Mouse (Mus musculus): ENCODE measurements at regions not wholly inside any gene's neighbourhood (a gene's known extent, or its start where the extent isn't known, plus 50 kb on each side); places are given as distances from the start of the nearest gene placed in this dataset.

DNA sequence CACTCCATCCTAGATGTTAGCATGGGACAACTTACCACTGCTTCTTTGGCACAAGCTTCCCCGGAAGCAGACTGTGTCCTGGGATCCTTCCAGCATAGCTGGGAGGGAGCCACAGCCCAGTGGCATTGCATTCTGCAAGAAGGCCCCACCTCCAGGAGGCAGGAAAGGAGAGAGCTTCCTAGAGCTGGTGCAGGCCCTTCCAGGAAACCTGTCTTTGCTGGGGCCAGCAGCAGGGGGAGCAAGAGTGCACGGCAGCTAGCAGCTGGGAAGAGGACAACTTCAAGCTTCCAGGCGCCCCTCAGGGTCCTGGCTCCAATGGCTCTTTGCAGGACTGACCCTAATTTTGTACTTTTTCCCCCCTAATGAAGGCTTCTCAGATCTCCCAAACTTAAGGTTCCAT lies 115.4 kb upstream of the Sorcs3 start:
- H3K4me2 ChIP-seq = no peak overlapping the region
- no peaks in the 10 kb centered on the region for H3K4me1 ChIP-seq (replicated peaks)
- WGBS = 32% methylated on average over 3 of the region's 3 CpGs
- H3K9me3 ChIP-seq = peaks cover 7% of the 10 kb centered on the region; the same call in 1 of the 2 replicates
- H3K27me3 ChIP-seq = no peaks in the 10 kb centered on the region
- no peak overlapping the region for H3K4me3 ChIP-seq
- ATAC-seq (ENCODE audit: low read depth) = no peak
- H3K27ac ChIP-seq (replicated peaks) = no peak overlapping the region
- H3K9ac ChIP-seq = no peak overlapping the region
- H3K36me3 ChIP-seq = no peaks in the 10 kb centered on the region

DNA sequence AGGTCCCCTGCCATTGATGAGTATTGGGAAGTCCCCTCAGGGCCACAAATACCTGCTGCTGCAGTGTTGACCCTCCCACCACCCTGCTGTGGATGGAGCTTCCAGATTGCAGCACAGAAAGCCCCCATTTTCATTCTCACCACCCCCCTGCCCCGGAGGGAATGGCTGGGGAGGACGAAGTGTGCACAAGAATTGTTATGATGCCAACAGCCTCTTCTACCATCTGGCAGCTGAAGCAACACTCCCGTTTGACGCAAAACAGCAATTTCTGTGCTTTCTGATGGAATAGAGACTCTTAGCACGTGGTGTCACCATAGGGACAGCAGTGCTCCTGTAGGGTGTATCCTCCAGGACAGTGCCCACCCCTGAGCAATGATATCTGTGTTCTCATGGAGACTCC lies 108.5 kb upstream of the Sorcs3 start:
- no peak for ATAC-seq (ENCODE audit: low read depth)
- H3K4me2 ChIP-seq = no peak overlapping the region
- no peaks in the 10 kb centered on the region for H3K36me3 ChIP-seq
- WGBS = 70% methylated on average over 5 of the region's 5 CpGs
- no peaks in the 10 kb centered on the region for H3K4me1 ChIP-seq (replicated peaks)
- H3K4me3 ChIP-seq = no peak overlapping the region
- peaks cover 7% of the 10 kb centered on the region; the same call in 1 of the 2 replicates for H3K9me3 ChIP-seq
- H3K9ac ChIP-seq = no peak overlapping the region
- no peak overlapping the region for H3K27ac ChIP-seq (replicated peaks)
- no peaks in the 10 kb centered on the region for H3K27me3 ChIP-seq

DNA sequence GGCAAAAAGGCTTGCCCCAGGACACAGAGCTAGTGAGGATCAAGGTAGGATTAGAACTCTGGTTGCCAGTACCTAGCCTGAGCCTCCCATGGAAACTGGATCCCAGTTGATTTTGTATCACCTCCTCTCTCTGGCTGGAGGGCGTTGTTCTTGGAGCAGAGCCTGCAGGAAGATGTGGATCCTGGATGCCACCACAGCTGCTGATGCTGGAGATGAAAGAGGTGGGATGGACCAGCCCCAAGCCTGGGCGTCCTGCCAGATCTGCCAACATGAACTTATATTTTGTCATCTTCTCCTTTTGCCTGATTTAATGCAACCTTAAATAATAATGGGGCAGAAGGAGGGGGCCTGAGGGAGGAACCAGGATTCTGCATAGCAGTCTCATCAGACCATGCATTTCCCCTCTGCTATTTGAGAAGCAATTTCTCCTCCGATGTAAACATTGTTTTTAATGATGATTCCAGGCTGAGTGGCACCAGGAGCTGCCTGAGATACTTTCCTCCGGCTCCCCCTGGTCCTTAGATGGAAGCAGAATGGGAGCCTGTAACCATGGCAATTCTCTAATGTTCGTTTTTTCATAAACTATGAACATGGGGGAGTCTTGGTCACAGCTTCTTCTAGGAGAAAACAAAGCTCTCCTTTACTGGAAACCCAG lies 107.8 kb upstream of the Sorcs3 start:
- H3K27me3 ChIP-seq = no peaks in the 10 kb centered on the region
- no peak for ATAC-seq (ENCODE audit: low read depth)
- H3K9me3 ChIP-seq = peaks cover 7% of the 10 kb centered on the region; the same call in 1 of the 2 replicates
- no peak overlapping the region for H3K4me3 ChIP-seq
- H3K4me2 ChIP-seq = no peak overlapping the region
- 61% methylated on average over 5 of the region's 5 CpGs for WGBS
- H3K9ac ChIP-seq = no peak overlapping the region
- H3K36me3 ChIP-seq = no peaks in the 10 kb centered on the region
- no peak overlapping the region for H3K27ac ChIP-seq (replicated peaks)
- H3K4me1 ChIP-seq (replicated peaks) = no peaks in the 10 kb centered on the region

DNA sequence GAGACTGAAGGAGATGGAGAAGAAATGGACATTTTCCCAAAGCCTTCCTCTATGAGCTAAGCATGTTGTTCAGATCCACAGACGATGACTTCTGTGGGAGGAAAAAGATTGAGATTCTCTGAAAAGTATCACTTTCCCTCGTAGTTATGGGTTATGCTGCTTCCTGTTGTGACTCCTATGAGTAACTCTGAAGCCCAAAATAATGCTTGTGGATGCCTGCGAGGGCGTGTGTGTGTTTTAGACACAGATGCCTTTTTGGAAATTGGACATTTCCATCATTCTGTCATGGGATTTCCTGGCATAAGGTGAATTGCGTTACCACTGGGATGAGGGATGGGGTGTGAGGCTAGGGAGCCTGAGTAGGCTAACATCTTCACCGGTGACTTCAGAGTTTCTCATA lies 104.8 kb upstream of the Sorcs3 start:
- Histone ChIP-seq H3K9me3 (no peaks in the 10 kb centered on the region), H3K4me3 (no peak overlapping the region), H3K27ac (replicated peaks) (no peak overlapping the region), H3K27me3 (no peaks in the 10 kb centered on the region), H3K36me3 (no peaks in the 10 kb centered on the region), H3K9ac (no peak overlapping the region), H3K4me1 (replicated peaks) (no peaks in the 10 kb centered on the region), H3K4me2 (no peak overlapping the region)
- 87% methylated on average over 6 of the region's 6 CpGs for WGBS
- ATAC-seq (ENCODE audit: low read depth) = no peak

DNA sequence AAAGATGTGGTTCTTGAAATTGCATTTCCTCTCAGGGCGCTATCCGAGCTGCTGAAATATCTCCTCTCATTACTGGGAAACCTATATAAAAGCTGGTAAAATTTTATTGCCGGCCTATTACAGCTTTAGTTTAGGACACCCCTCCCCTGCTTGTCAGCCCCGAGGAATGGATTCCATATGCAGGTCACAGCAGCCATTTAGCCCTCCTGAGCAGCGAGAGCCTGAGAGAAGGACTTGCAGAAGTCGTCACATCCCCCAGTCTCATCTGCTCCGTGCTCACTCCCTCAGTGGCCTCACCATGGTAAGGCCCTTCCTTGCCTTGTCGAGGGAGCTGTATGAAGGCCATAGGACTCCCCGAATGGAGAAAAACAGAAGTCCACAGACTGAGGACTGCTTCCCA lies 90.7 kb upstream of the Sorcs3 start:
- peak; percentile 61; the same call in 1 of the 2 replicates for ATAC-seq (ENCODE audit: low read depth)
- Histone ChIP-seq H3K27me3 (no peaks in the 10 kb centered on the region), H3K4me1 (replicated peaks) (peaks cover 26% of the 10 kb centered on the region), H3K27ac (replicated peaks) (peak overlapping the region; percentile 33; the same call in 1 of the 2 replicates), H3K9ac (no peak overlapping the region), H3K9me3 (no peaks in the 10 kb centered on the region), H3K36me3 (no peaks in the 10 kb centered on the region), H3K4me2 (no peak overlapping the region), H3K4me3 (no peak overlapping the region)
- WGBS = 25% methylated on average over 9 of the region's 9 CpGs

DNA sequence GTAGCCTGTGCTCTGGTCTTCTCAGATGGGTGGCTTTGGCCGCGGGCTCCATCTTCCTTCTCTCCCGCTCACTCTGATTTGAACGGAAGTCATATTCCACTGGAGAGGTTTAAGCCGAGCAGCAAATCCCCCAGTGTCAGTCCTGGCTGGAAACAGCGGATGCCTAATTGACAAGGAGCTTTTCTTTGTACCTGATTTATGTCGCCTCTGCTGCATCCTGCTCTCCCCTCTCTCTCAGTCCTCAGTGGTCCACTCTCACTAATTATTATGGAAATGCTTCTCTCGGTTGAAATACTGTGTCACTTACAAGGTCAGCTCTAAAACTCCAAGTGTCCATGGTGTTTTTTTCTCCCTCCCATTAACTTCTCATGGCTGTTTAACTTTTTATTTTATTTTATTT lies 90.1 kb upstream of the Sorcs3 start:
- 22% methylated on average over 8 of the region's 8 CpGs for WGBS
- H3K27me3 ChIP-seq = no peaks in the 10 kb centered on the region
- no peak overlapping the region for H3K4me3 ChIP-seq
- H3K9me3 ChIP-seq = no peaks in the 10 kb centered on the region
- no peak overlapping the region for H3K9ac ChIP-seq
- peak overlapping the region; percentile 33; the same call in 1 of the 2 replicates for H3K27ac ChIP-seq (replicated peaks)
- ATAC-seq (ENCODE audit: low read depth) = peak; percentile 65; the same call in 1 of the 2 replicates
- H3K4me1 ChIP-seq (replicated peaks) = peaks cover 26% of the 10 kb centered on the region
- no peaks in the 10 kb centered on the region for H3K36me3 ChIP-seq
- H3K4me2 ChIP-seq = no peak overlapping the region

DNA sequence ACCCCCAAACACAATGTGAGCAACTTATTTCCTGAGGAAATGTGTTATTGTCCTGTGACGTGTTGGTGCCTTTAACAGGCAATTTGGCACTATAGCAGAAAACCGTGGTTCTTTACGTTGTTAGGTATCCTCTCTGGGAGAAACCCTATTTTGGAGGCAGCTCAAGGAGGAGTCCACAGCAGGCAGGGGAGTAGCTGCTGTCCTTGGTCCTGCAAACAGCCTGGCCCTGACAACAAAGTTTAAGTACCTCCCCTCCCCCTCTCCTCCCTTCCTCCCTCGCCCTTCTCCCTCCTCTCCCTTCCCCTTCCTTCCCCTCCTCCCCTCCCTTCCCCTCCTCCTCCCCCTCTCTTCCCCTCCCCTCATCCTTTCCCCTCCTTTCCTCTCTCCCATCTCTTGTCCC lies 89.1 kb upstream of the Sorcs3 start:
- Histone ChIP-seq H3K9ac (no peak overlapping the region), H3K9me3 (no peaks in the 10 kb centered on the region), H3K27ac (replicated peaks) (no peak overlapping the region), H3K36me3 (no peaks in the 10 kb centered on the region), H3K27me3 (no peaks in the 10 kb centered on the region), H3K4me1 (replicated peaks) (peaks cover 22% of the 10 kb centered on the region), H3K4me3 (no peak overlapping the region), H3K4me2 (no peak overlapping the region)
- ATAC-seq (ENCODE audit: low read depth) = no peak
- WGBS = 9% methylated on average over 4 of the region's 4 CpGs

DNA sequence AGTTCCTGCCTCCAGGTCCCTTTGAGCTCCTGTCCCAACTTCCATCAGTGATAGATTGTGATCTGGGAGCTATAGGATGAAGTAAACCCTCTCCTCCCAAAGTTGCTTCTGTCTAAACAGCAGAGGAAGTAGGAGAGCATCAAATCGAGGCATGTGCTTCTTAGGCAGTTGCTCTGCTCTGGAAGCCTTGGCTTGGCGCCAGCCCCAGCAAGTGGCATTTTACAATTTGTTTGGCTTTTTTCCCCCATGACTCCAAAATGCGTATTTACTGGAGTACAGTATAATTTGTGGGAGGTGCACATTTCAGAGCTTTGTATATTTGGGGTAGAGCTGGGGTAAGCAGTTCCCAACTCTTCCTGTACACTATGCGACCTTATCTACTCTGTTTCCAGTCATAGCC lies 88.2 kb upstream of the Sorcs3 start:
- H3K27me3 ChIP-seq = no peaks in the 10 kb centered on the region
- H3K27ac ChIP-seq (replicated peaks) = no peak overlapping the region
- no peaks in the 10 kb centered on the region for H3K36me3 ChIP-seq
- no peak overlapping the region for H3K4me3 ChIP-seq
- H3K4me2 ChIP-seq = no peak overlapping the region
- no peaks in the 10 kb centered on the region for H3K9me3 ChIP-seq
- H3K4me1 ChIP-seq (replicated peaks) = peaks cover 25% of the 10 kb centered on the region
- no peak overlapping the region for H3K9ac ChIP-seq
- no peak for ATAC-seq (ENCODE audit: low read depth)
- 66% methylated on average over 4 of the region's 4 CpGs for WGBS

DNA sequence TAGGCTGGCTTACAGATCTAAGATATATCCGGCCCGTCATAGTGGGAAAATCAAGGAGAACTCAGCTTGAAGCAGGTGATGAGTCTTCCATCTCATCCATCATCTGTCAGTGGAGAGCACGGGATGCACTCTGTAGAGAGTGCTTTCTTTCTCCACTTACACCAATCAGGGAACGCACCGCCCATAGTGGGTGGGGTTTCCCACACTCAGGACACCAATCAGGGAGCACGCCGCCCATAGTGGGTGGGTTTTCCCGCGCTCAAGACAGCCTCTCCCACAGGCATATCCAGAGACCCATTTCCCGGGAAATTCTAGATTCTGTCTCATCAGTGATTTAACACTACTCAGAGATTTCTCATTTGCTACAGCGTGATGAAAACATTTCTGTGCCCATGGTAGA lies 83.5 kb upstream of the Sorcs3 start:
- no peak for ATAC-seq (ENCODE audit: low read depth)
- Histone ChIP-seq H3K9me3 (no peaks in the 10 kb centered on the region), H3K9ac (no peak overlapping the region), H3K27me3 (no peaks in the 10 kb centered on the region), H3K4me1 (replicated peaks) (peaks cover 8% of the 10 kb centered on the region; the same call in 1 of the 2 replicates), H3K4me3 (no peak overlapping the region), H3K4me2 (no peak overlapping the region), H3K27ac (replicated peaks) (no peak overlapping the region), H3K36me3 (no peaks in the 10 kb centered on the region)
- 84% methylated on average over 11 of the region's 11 CpGs for WGBS

DNA sequence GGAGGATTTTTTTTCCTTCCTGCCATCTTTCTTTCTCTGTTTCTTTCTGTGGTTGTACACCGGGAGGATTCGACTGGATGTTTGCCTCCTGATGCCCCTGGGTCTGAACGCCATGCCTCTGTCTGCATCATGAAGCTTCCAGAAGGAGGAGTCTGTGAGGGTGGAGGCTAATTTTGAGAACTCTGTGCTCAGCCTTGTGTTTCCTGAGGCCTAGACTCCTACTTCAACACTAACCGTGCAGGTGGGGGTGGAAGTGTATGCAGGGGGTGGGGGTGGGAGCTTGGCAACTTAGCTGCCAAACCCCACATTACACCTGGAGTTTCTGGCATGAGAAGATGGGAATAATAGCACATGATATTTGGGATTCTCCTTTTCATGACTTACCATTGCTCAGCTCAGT lies 82.0 kb upstream of the Sorcs3 start:
- no peaks in the 10 kb centered on the region for H3K36me3 ChIP-seq
- no peak overlapping the region for H3K27ac ChIP-seq (replicated peaks)
- no peak overlapping the region for H3K9ac ChIP-seq
- WGBS = 74% methylated on average over 4 of the region's 4 CpGs
- H3K4me2 ChIP-seq = no peak overlapping the region
- no peaks in the 10 kb centered on the region for H3K27me3 ChIP-seq
- no peaks in the 10 kb centered on the region for H3K9me3 ChIP-seq
- ATAC-seq (ENCODE audit: low read depth) = no peak
- no peak overlapping the region for H3K4me3 ChIP-seq
- H3K4me1 ChIP-seq (replicated peaks) = peaks cover 13% of the 10 kb centered on the region; the same call in 1 of the 2 replicates

DNA sequence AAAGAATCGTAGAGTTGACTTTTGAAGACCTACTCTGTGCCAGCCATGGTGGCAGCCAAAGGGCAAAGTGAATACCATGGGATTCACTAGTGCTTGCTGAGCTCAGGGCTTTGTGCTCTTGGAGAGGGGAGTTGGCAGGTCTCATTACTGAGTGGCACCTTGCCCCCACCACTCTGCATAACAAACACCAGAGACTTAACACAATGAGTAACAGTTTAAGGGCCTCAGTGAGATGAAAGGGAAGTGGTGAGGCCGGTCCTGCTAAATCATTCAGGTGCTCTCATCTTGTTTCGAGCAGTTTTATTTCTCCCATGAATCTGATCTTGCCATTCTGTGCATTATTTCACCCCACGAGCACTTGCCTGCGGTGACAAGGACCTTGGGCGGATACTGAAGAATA lies 80.1 kb upstream of the Sorcs3 start:
- Histone ChIP-seq H3K36me3 (no peaks in the 10 kb centered on the region), H3K9ac (no peak overlapping the region), H3K27ac (replicated peaks) (no peak overlapping the region), H3K27me3 (no peaks in the 10 kb centered on the region), H3K4me3 (no peak overlapping the region), H3K9me3 (no peaks in the 10 kb centered on the region), H3K4me1 (replicated peaks) (peaks cover 13% of the 10 kb centered on the region; the same call in 1 of the 2 replicates), H3K4me2 (no peak overlapping the region)
- ATAC-seq (ENCODE audit: low read depth) = no peak
- 67% methylated on average over 6 of the region's 6 CpGs for WGBS

DNA sequence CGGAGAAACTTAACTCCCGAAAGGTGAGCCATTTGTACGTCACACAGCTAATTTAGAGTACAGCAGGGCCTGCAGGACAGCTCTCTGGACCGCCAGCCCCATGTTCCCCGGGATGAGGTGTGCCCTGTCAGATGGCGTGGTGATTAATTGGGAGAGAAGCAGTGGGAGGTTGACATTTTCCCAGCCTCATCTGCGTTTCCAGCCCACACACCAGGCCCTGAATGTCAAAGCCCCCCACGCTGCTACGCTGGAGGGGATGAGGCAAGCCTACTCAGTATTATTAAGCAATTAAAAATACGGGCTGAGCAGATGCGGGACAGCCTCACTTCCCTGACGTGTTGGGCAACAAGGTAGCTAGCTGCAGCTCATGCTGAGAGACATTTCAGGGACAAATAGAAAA lies 77.7 kb upstream of the Sorcs3 start:
- Histone ChIP-seq H3K4me3 (no peak overlapping the region), H3K4me2 (no peak overlapping the region), H3K36me3 (no peaks in the 10 kb centered on the region), H3K27ac (replicated peaks) (no peak overlapping the region), H3K4me1 (replicated peaks) (peaks cover 10% of the 10 kb centered on the region; the same call in 1 of the 2 replicates), H3K9me3 (no peaks in the 10 kb centered on the region), H3K27me3 (no peaks in the 10 kb centered on the region), H3K9ac (no peak overlapping the region)
- ATAC-seq (ENCODE audit: low read depth) = 0 out of 2 replicates have a peak, but pooled peaks have one; percentile 43
- WGBS = 33% methylated on average over 12 of the region's 12 CpGs

DNA sequence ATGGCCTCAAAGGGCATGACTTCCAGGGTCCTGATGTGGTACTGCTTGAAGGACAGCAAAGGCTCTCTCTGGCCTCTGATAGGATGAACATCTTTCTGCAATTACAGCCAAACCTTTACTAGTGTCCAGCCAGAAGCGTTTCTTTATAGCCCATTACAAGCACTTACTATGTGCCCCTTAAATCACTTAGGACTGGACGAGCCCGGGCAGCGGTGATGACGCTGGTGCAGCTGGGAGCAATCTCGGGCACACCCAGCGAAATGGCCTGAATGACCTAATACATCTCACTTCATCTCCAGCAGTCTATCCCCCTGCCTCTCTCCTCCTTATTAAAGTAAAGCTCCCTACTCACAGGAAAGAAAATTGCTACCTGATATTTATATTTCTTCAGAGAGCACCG lies 69.6 kb upstream of the Sorcs3 start:
- no peak overlapping the region for H3K4me3 ChIP-seq
- H3K4me2 ChIP-seq = no peak overlapping the region
- no peaks in the 10 kb centered on the region for H3K9me3 ChIP-seq
- H3K4me1 ChIP-seq (replicated peaks) = 0 out of 2 replicates have a peak, but pooled peaks cover 5% of the 10 kb centered on the region
- WGBS = 44% methylated on average over 8 of the region's 8 CpGs
- H3K27ac ChIP-seq (replicated peaks) = no peak overlapping the region
- H3K9ac ChIP-seq = no peak overlapping the region
- no peaks in the 10 kb centered on the region for H3K36me3 ChIP-seq
- no peaks in the 10 kb centered on the region for H3K27me3 ChIP-seq
- no peak for ATAC-seq (ENCODE audit: low read depth)

Data from neural tube, embryonic 13.5 days (tissue).